Mouse (Mus musculus): ENCODE data around the gene Sema4f.

Gene Sema4f

GRCm38 (mm10) chr6:82939167-82939912, at the start of gene Sema4f:
Gene Sema4f, minus strand, starts transcription at chr6:82939769.
- in situ Hi-C loops (cut with MboI, MseI) = no loop called here

- in situ Hi-C loops (cut with MboI, MseI) = no loop called here
Observed at GRCm38 (mm10) chr6:82987411-82987971, 47.9 kb upstream of the Sema4f start.

- in situ Hi-C loops (cut with MboI, MseI) = loop anchor here (5.0 kb wide), 1 partner anchor 59 kb away; no protein-coding TSS in a partner anchor
Observed at GRCm38 (mm10) chr6:82971031-82971430, 31.5 kb upstream of the Sema4f start.

- in situ Hi-C loops (cut with MboI, MseI) = loop anchor here (5.0 kb wide), 1 partner anchor 57 kb away; no protein-coding TSS in a partner anchor
Observed at GRCm38 (mm10) chr6:82969249-82970084, 29.9 kb upstream of the Sema4f start.

- in situ Hi-C loops (cut with MboI, MseI) = no loop called here
Observed at GRCm38 (mm10) chr6:82961664-82962063, 22.1 kb upstream of the Sema4f start.

- in situ Hi-C loops (cut with MboI, MseI) = no loop called here
Observed at GRCm38 (mm10) chr6:82956553-82957251, 17.1 kb upstream of the Sema4f start.

GRCm38 (mm10) chr6:82946651-82947050, 7.1 kb upstream of the Sema4f start, which contains the start of gene M1ap:
Gene M1ap, plus strand, starts transcription at chr6:82946902.
- in situ Hi-C loops (cut with MboI, MseI) = no loop called here

GRCm38 (mm10) chr6:82945750-82946149, 6.2 kb upstream of the Sema4f start:
- in situ Hi-C loops (cut with MboI, MseI) = no loop called here

- in situ Hi-C loops (cut with MboI, MseI) = no loop called here
Observed at GRCm38 (mm10) chr6:82940765-82941164, 1.2 kb upstream of the Sema4f start.

- in situ Hi-C loops (cut with MboI, MseI) = no loop called here
Observed at GRCm38 (mm10) chr6:82934616-82935230, 4.8 kb downstream of the Sema4f start.

GRCm38 (mm10) chr6:82927617-82928016, 12.0 kb downstream of the Sema4f start:
- in situ Hi-C loops (cut with MboI, MseI) = no loop called here

- in situ Hi-C loops (cut with MboI, MseI) = no loop called here
Observed at GRCm38 (mm10) chr6:82926528-82926927, 13.0 kb downstream of the Sema4f start.

- in situ Hi-C loops (cut with MboI, MseI) = no loop called here
Observed at GRCm38 (mm10) chr6:82926106-82926505, 13.5 kb downstream of the Sema4f start.

GRCm38 (mm10) chr6:82925005-82925404, 14.6 kb downstream of the Sema4f start:
- in situ Hi-C loops (cut with MboI, MseI) = no loop called here

GRCm38 (mm10) chr6:82921426-82922224, 17.9 kb downstream of the Sema4f start:
- in situ Hi-C loops (cut with MboI, MseI) = no loop called here

GRCm38 (mm10) chr6:82919520-82919919, 20.0 kb downstream of the Sema4f start:
- in situ Hi-C loops (cut with MboI, MseI) = no loop called here

GRCm38 (mm10) chr6:82918371-82918770, 21.2 kb downstream of the Sema4f start:
- in situ Hi-C loops (cut with MboI, MseI) = no loop called here

GRCm38 (mm10) chr6:82917778-82918129, 21.8 kb downstream of the Sema4f start:
- in situ Hi-C loops (cut with MboI, MseI) = no loop called here

- in situ Hi-C loops (cut with MboI, MseI) = no loop called here
Observed at GRCm38 (mm10) chr6:82917076-82917777, 22.3 kb downstream of the Sema4f start.

- in situ Hi-C loops (cut with MboI, MseI) = no loop called here
Observed at GRCm38 (mm10) chr6:82916459-82916858, 23.1 kb downstream of the Sema4f start.

Measured in T-helper 2 cell (primary cell).